Mouse (Mus musculus) myocyte (in vitro differentiated cells): ENCODE data around the gene Efnb2.

Experiments
- CEBPB ChIP-seq: IDR thresholded peaks from 2 replicates; pipeline ENCODE4 v1.6.1; 2011; ENCODE audit warnings: mild to moderate bottlenecking, moderate library complexity; ENCODE audit not compliant: poor library complexity, insufficient read depth, severe bottlenecking
- E2F4 ChIP-seq: IDR thresholded peaks from one replicate; pipeline ENCODE4 v1.6.1; 2011; ENCODE audit warnings: mild to moderate bottlenecking, control low read depth, moderate library complexity; ENCODE audit not compliant: insufficient read depth
- MAX ChIP-seq: IDR thresholded peaks from one replicate; pipeline ENCODE4 v1.6.1; 2011; ENCODE audit warnings: low read depth, mild to moderate bottlenecking, control low read depth
- MYOD1 ChIP-seq, 3 experiments: IDR thresholded peaks; one replicate each; pipeline ENCODE4 v1.6.1; 2011; ENCODE audit warnings: control low read depth in 2 of 3, low read depth in 2 of 3, mild to moderate bottlenecking in 2 of 3, moderate library complexity in 1 of 3; ENCODE audit not compliant: insufficient read length in 2 of 3, control insufficient read depth in 1 of 3
- MYOG ChIP-seq, 3 experiments: IDR thresholded peaks; one replicate each; pipeline ENCODE4 v1.6.1; 2011; ENCODE audit warnings: control low read depth in 2 of 3, low read depth in 2 of 3, mild to moderate bottlenecking in 2 of 3; ENCODE audit not compliant: insufficient read length in 2 of 3, control insufficient read depth in 1 of 3, insufficient read depth in 1 of 3
- POLR2A ChIP-seq: IDR thresholded peaks from one replicate; pipeline ENCODE4 v1.6.1; 2011; ENCODE audit warnings: low read depth, mild to moderate bottlenecking, control low read depth, moderate library complexity; ENCODE audit not compliant: insufficient read length
- POLR2AphosphoS2 ChIP-seq: IDR thresholded peaks from one replicate; pipeline ENCODE4 v1.6.1; 2011; ENCODE audit warnings: low read depth, control low read depth; ENCODE audit not compliant: insufficient read length
- TCF12 ChIP-seq: IDR thresholded peaks from one replicate; pipeline ENCODE4 v1.6.1; 2011; ENCODE audit warnings: mild to moderate bottlenecking, control low read depth; ENCODE audit not compliant: poor library complexity, insufficient read depth, severe bottlenecking
- USF1 ChIP-seq: IDR thresholded peaks from one replicate; pipeline ENCODE4 v1.6.1; 2011; ENCODE audit warnings: low read depth, mild to moderate bottlenecking, control low read depth, moderate library complexity

DNA sequence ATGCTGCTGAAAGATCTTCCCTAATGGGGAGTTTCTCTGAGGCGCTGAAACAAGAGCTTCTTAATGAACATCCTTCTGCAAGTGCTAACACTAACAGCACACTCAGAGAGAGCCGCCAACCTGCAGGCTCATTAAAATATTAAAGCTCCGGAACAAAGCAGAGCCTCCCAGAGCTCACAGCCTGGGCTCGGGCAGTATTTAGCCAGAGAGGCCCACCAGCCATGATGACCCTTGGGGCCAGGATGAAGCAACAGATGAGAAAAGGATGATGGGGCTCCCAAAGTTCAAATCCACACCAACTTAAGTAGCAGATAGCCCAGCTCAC lies 20.8 kb downstream of the Efnb2 start:
- TF ChIP-seq POLR2A (no peak), USF1 (no peak), CEBPB (no peak), MAX (no peak), MYOG (IDR thresholded peaks at IDR 0.05; ENCODE audit: control insufficient read depth in 1 of 3, insufficient read depth in 1 of 3, insufficient read length in 2 of 3, low read depth in 2 of 3) (no peak), POLR2AphosphoS2 (no peak), E2F4 (no peak), MYOD1 (IDR thresholded peaks at IDR 0.05; ENCODE audit: control insufficient read depth in 1 of 3, insufficient read length in 2 of 3, low read depth in 2 of 3) (no peak), TCF12 (no peak)
